Mouse (Mus musculus): ENCODE measurements at regions not wholly inside any gene's neighbourhood (a gene's known extent, or its start where the extent isn't known, plus 50 kb on each side); places are given as distances from the start of the nearest gene placed in this dataset.

DNA sequence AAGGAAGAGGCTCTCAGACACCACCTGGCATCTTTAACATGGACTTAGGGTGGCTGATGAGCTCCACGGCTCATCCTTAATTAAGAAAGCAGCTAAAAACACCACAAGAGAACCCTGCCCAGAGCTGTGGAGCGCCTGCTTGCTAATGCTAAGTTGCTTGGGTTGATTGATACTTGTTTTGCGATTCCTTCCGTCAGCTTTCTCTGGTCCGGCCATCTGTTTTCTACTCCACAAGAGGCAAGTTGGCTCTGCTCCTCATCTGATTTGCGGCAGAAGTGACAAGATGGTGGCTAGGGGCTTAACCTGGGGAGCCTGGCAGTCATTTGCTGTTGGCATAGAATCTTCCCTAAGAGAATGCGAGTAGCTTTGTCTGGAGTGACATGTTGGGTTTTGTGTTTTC lies 891.6 kb upstream of the Fam160b2 start:
- H3K4me3 ChIP-seq (ENCODE audit: low read depth, low read length): no peak overlapping the region
- no peaks in the 10 kb centered on the region for H3K27me3 ChIP-seq (replicated peaks; ENCODE audit: control insufficient read depth, insufficient read depth, low read length)
- ATAC-seq (replicated peaks; ENCODE audit: low FRiP score, low TSS enrichment, low read depth): no peak
- WGBS: 51% methylated on average over 7 of the region's 7 CpGs
- H3K4me1 ChIP-seq (replicated peaks; ENCODE audit: control insufficient read depth, insufficient read depth, low read length): 0 out of 2 replicates have a peak, but pooled peaks cover 2% of the 10 kb centered on the region
- H3K36me3 ChIP-seq (ENCODE audit: control insufficient read depth, insufficient read depth, low read length): no peaks in the 10 kb centered on the region
- H3K9ac ChIP-seq (ENCODE audit: low read length): no peak overlapping the region
- H3K9me3 ChIP-seq (ENCODE audit: control insufficient read depth, low read length): no peaks in the 10 kb centered on the region
- no peak overlapping the region for H3K4me2 ChIP-seq (ENCODE audit: low read length)
- H3K27ac ChIP-seq (ENCODE audit: low read depth): no peak overlapping the region
- DNase-seq (ENCODE audit: low spot score): no peak

DNA sequence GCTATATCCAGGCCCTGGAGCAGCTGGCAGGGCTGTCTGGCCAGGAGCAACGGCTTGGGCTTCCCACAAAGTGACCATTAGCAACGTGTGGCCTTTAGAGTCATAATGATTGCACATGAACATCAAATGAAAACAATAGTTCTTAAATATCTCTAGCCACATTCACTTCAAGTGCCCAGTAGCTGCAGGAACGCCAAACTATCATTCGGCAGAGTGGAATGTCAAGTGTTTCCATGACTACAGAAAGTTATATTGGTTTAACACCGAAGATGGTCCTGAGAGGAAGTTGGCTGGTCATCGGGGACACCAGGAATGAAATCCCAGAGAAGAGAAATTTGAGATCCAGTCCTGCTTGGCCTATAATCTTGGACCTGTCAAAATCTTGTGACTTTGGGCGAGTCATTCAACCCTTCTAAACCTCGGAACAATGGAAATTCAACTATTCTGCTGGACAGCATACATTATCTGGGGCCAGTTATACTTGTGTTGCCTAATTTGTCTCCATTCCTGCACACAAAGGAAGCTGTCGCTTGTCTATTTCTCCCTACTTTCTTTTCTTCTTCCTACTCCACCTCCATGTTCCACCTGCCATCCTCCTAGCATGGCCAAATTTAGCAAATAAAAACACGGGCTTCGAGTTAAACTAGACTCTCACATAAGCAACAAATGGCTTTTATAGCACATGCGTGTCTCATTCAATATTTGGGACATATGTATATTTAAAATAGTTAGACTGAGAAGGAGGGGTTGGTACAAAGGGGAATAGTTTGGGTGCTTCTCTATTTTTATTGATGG lies 886.7 kb upstream of the Fam160b2 start:
- H3K27me3 ChIP-seq (replicated peaks; ENCODE audit: control insufficient read depth, insufficient read depth, low read length): no peaks in the 10 kb centered on the region
- H3K36me3 ChIP-seq (ENCODE audit: control insufficient read depth, insufficient read depth, low read length): no peaks in the 10 kb centered on the region
- WGBS: 86% methylated on average over 12 of the region's 12 CpGs
- H3K4me2 ChIP-seq (ENCODE audit: low read length): no peak overlapping the region
- ATAC-seq (replicated peaks; ENCODE audit: low FRiP score, low TSS enrichment, low read depth) (no peak), DNase-seq (ENCODE audit: low spot score) (no peak)
- no peak overlapping the region for H3K4me3 ChIP-seq (ENCODE audit: low read depth, low read length)
- no peak overlapping the region for H3K9ac ChIP-seq (ENCODE audit: low read length)
- no peak overlapping the region for H3K27ac ChIP-seq (ENCODE audit: low read depth)
- 0 out of 2 replicates have a peak, but pooled peaks cover 2% of the 10 kb centered on the region for H3K4me1 ChIP-seq (replicated peaks; ENCODE audit: control insufficient read depth, insufficient read depth, low read length)
- H3K9me3 ChIP-seq (ENCODE audit: control insufficient read depth, low read length): no peaks in the 10 kb centered on the region

DNA sequence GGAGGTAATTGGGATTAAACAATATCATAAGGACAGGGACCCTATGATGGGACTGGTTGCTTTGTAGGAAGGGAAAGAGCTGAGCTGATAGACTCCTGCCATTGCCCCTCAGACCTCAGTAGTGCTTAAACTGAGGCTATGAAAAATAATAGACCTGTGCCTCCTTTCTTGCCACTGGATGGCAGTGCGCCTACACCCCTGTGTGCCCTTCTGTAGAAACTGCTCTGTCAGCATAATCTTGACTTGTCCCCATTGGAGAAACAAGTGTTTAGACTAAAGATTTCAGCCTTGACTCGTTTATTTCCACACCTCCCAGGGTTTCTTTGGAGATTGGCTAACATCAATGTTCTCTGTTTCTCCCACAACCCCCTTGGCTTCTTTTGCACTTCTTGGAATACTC lies 876.0 kb upstream of the Fam160b2 start:
- H3K9ac ChIP-seq (ENCODE audit: low read length): no peak overlapping the region
- H3K36me3 ChIP-seq (ENCODE audit: control insufficient read depth, insufficient read depth, low read length): no peaks in the 10 kb centered on the region
- ATAC-seq (replicated peaks; ENCODE audit: low FRiP score, low TSS enrichment, low read depth) (no peak), DNase-seq (ENCODE audit: low spot score) (no peak)
- H3K4me2 ChIP-seq (ENCODE audit: low read length): no peak overlapping the region
- 44% methylated on average over 2 of the region's 2 CpGs for WGBS
- H3K4me3 ChIP-seq (ENCODE audit: low read depth, low read length): no peak overlapping the region
- H3K27ac ChIP-seq (ENCODE audit: low read depth): no peak overlapping the region
- no peaks in the 10 kb centered on the region for H3K27me3 ChIP-seq (replicated peaks; ENCODE audit: control insufficient read depth, insufficient read depth, low read length)
- H3K9me3 ChIP-seq (ENCODE audit: control insufficient read depth, low read length): no peaks in the 10 kb centered on the region
- H3K4me1 ChIP-seq (replicated peaks; ENCODE audit: control insufficient read depth, insufficient read depth, low read length): no peaks in the 10 kb centered on the region

DNA sequence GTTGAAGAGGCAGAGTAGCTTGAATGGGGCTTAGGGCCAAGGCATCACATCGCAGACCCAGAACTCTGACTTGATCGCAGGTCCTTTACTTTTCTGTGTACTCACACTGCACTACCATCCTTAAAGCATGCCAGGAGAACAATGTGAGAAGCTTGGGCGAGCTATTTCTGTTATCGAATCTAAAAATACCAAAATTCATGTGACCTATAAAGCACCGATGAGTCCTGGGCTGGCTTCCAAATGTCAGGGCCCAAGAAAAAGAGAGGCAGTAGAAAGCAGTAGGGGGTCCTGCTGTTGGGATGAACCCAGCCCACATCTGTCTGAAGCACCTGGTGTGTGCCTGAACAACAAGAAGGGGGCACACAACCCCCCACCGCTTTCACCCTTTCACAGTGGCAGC lies 874.3 kb upstream of the Fam160b2 start:
- H3K9ac ChIP-seq (ENCODE audit: low read length): no peak overlapping the region
- no peaks in the 10 kb centered on the region for H3K36me3 ChIP-seq (ENCODE audit: control insufficient read depth, insufficient read depth, low read length)
- no peak overlapping the region for H3K4me3 ChIP-seq (ENCODE audit: low read depth, low read length)
- H3K4me1 ChIP-seq (replicated peaks; ENCODE audit: control insufficient read depth, insufficient read depth, low read length): no peaks in the 10 kb centered on the region
- H3K4me2 ChIP-seq (ENCODE audit: low read length): no peak overlapping the region
- 85% methylated on average over 6 of the region's 6 CpGs for WGBS
- no peaks in the 10 kb centered on the region for H3K27me3 ChIP-seq (replicated peaks; ENCODE audit: control insufficient read depth, insufficient read depth, low read length)
- H3K27ac ChIP-seq (ENCODE audit: low read depth): no peak overlapping the region
- no peaks in the 10 kb centered on the region for H3K9me3 ChIP-seq (ENCODE audit: control insufficient read depth, low read length)
- DNase-seq (ENCODE audit: low spot score): no peak
- ATAC-seq (replicated peaks; ENCODE audit: low FRiP score, low TSS enrichment, low read depth): no peak

DNA sequence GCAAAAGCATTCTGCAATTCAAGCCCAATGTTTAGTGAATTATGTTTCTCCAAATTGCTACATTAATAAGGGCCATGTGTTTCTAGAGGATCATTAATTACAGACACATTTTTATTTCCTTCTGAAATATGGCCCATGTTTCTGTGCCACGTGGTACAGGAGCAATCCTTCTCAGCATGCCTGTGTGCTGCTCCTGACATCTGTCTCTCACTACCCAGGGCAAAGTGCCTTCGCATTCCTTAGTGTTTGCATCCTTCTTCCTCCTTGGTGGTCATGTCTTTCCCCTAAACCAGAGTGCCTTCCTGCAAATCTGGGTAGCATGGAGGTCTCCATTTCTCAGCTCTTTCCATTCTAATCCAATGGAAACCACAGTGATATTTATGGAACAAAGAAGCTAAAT lies 832.7 kb upstream of the Fam160b2 start:
- Histone ChIP-seq H3K27ac (ENCODE audit: low read depth) (no peak overlapping the region), H3K4me1 (replicated peaks; ENCODE audit: control insufficient read depth, insufficient read depth, low read length) (no peaks in the 10 kb centered on the region), H3K36me3 (ENCODE audit: control insufficient read depth, insufficient read depth, low read length) (no peaks in the 10 kb centered on the region), H3K9me3 (ENCODE audit: control insufficient read depth, low read length) (no peaks in the 10 kb centered on the region), H3K9ac (ENCODE audit: low read length) (no peak overlapping the region), H3K27me3 (replicated peaks; ENCODE audit: control insufficient read depth, insufficient read depth, low read length) (no peaks in the 10 kb centered on the region), H3K4me3 (ENCODE audit: low read depth, low read length) (no peak overlapping the region), H3K4me2 (ENCODE audit: low read length) (no peak overlapping the region)
- ATAC-seq (replicated peaks; ENCODE audit: low FRiP score, low TSS enrichment, low read depth): no peak
- WGBS: 61% methylated on average over 2 of the region's 2 CpGs
- no peak for DNase-seq (ENCODE audit: low spot score)
